Mouse (Mus musculus) lung, postnatal 36 days (tissue): Measurements from ENCODE around the gene Syt10.
"Not testable (repeated sequence)": the region's sequence is repeated elsewhere in the genome, so short reads cannot be mapped to it uniquely, and the experiment has no call there.

Experiments used
- DNase-seq: peaks from one replicate; pipeline ENCODE4 v3.0.0; 2022; ENCODE audit warnings: mixed read lengths

The Syt10 gene

DNA sequence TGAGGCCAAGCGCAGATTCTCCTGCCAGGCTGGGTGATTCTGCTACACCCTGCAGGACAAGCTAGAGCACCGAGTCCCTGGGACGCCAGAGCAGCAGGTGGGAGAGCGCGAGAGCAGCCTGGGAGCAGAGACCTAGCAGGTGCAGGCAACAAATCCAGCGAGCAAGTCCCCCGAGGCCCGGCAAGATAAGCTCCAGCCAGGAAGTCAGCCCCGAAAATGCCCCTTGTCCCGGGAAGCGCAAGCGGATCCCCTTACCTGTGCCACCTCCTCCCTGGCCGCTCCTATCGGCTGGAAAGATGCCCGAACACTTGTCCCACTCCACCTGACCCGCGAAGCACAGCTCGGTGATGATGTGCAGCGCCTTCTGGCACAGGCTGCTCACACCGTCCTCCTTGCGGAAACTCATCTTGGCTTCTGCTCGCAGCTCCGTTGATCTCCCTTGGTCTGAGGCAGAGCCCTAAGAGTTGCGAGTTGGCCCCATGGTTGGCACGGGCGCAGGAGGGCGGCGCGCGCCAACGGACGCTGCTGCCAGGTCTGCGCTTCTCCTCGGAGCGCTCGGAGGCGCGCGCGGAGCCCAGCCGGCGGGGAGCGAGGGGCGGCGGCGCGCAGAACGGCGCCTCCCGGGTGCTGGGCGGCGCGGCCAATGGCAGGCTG, at the start of gene Syt10:
Syt10 (minus strand) TSS at position 497 of the 654 bp plus-strand sequence.
- no peak for DNase-seq

DNA sequence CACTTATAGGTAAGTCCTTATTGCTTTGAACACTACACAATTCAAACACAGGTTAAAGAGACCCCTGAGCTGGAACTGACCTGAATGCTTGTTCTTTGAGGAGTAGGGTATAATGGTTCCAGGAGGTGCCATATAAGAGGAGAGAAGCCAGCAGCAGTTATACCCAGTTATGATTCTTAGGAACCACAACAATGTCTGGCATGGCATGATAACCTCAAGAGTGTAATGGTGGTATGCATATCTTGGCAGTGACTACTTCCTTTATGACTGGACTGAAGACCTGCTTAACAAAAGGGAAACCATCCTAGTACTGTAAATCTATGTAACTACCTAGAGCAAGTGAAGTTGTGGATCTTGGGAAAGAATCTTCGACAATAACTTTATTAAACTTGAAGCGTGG, 42.1 kb upstream of the Syt10 start:
- no peak for DNase-seq

DNA sequence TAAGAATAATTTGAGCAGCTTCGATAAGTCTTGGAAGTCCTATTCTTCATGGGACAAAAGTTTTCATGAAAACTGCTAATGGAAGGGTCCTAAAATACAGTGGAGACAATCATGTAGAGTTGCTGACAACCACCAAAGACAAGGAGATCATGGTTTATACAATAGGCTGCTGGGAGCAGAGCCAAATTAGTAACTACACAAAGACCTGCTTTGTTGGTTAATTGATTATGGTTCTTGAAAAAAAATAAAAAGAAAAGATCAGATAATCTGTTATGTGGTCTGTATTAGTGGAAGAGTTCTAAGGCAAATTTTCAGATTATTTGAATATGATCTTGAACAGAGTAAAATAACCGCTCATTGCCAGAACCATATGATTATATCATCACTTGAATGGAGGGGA, 37.3 kb upstream of the Syt10 start:
- no peak for DNase-seq

DNA sequence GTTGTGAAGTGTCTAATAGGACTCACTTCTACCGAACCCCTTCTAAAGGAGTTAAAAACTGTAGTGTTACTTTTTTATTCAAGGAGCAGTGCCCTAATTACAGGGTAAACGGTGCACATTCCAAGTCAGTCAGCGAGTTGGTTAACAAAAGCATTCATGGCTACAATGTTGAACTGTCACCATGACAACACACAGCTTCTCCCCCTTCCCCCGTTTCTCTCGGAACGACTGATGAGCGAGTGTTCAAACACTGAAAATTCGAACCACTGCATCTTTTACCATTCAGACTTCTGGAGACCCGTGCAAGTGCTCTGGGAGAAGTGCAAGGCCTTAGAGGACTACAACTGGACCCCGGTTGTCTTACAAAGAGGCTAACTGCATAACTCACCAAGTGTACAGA, 25.6 kb downstream of the Syt10 start:
- DNase-seq = no peak

DNA sequence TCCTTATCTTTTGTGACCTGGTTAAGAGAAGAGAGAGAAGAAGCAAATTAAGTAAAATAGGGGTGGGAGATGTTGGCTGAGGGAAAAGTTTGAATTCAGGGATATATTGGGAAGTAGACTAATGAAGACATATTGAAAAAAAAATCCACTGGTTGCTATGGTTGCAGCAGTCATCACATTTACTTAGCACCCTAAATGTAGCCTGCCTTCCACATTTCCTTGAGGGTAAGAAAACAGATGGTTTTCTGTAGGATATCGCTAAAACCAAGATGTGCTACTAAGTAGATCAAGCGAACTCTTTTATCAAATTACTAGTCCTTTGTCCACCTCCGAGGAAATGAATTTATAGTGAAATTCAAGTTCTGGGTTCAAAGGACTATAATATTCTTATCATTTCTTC, 37.2 kb downstream of the Syt10 start:
- no peak for DNase-seq

DNA sequence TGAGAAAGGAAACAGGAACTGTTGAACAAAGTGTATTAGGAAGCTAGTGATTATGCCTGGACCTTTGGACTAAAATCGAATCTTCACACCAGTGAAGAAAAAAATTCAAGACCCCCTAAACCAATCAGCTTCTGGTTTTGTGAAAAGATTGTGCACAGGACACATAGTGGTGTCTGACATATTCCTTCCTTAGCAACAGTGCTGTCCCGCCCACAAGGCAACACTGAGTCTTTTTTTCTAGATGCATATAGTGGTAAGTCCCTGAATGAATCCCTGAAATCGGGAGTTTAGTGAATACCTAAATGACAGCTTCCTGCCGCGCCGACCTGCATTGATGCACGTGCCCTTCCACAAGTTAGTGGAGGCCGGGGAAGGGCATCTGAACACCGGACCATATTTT, 61.7 kb downstream of the Syt10 start:
- DNase-seq = no peak

DNA sequence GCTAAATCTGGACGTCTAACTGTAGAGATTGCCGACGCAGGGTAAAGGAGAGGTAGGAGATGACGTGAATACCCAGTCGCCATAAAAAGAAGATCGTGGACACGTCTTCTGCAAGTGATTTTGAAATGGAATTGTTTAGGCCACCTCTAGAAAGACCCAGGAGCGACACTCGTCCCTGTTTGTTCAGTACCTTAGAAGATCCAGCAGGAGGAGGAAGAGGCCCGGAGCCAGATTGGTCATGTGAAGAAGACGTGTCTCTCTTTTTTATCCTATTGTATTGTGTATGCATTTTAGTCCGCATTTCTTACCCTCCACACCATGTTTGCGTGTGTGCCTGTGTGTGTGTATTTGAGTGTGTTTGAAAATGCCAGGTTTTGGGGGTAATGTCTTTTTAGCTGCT, 75.6 kb downstream of the Syt10 start:
- DNase-seq = not testable (repeated sequence)

DNA sequence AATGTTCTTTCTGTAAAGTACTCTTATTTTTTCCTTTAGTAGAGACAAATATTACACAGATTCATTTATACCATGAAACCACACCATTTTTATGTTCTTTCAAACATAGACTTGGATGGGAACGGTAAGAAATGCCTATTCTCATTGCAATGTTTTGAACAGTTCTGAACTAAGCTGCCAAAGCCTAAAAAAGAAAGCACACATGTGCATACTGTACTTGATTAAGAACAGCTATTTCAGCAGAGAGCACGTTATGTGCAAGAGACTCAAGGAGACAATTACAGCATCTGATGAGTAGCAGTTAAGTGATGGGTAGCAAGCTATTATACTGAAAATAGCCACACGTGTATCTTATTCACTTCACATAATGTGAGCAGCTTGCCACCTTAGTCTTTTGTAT, 108.0 kb downstream of the Syt10 start:
- DNase-seq = no peak
